Mouse (Mus musculus): ENCODE results near the gene Ccdc62. TPM values are rescaled to one million over a fixed set of nuclear protein-coding genes. Genes with fewer than 3 reads are reported as not detected.

Gene Ccdc62
- total RNA-seq, 1 experiment from 2014 or later: 5.8 TPM

DNA sequence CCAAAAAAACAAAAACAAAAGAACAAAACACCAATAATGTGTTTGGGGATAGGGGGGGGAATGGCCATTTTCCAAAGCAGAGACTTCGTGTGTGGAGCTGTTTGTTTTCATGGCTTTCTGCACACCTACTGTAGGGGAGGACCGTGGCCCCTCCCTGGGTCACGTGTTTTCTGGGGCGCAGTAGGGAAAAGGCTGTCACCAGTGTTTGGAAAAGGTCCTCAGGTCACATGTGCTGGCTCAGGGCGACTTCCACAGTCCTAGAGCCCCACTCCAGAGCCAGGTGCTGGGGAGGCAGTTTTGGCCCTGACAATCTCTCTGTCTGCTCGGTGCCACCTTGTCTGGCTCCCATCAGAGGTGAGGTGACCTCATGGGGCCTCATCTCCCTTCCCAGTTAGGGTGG, 64.9 kb downstream of the Ccdc62 start:
- ATAC-seq (ENCODE audit: extremely low read depth, insufficient number of reproducible peaks, low FRiP score, poor library complexity, severe bottlenecking): no peak

DNA sequence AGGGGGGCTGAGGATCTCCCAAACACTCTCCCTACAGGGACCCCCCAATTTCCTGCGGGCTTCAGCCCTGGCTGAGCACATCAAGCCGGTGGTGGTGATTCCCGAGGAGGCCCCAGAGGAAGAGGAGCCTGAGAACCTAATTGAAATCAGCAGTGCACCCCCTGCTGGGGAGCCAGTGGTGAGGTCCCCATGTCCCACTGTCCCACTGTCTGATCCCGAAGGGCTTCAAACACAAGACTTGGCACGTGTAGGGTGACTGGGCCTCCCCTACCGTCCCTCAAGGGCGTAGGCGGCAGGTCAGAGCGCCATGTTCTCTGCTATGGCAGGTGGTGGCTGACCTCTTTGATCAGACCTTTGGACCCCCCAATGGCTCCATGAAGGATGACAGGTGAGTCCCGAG, 65.7 kb downstream of the Ccdc62 start:
- no peak for ATAC-seq (ENCODE audit: extremely low read depth, insufficient number of reproducible peaks, low FRiP score, poor library complexity, severe bottlenecking)

- no peak for ATAC-seq (ENCODE audit: extremely low read depth, insufficient number of reproducible peaks, low FRiP score, poor library complexity, severe bottlenecking)
Measured at GRCm38 (mm10) chr5:123996695-123997094, 66.2 kb downstream of the Ccdc62 start.

DNA sequence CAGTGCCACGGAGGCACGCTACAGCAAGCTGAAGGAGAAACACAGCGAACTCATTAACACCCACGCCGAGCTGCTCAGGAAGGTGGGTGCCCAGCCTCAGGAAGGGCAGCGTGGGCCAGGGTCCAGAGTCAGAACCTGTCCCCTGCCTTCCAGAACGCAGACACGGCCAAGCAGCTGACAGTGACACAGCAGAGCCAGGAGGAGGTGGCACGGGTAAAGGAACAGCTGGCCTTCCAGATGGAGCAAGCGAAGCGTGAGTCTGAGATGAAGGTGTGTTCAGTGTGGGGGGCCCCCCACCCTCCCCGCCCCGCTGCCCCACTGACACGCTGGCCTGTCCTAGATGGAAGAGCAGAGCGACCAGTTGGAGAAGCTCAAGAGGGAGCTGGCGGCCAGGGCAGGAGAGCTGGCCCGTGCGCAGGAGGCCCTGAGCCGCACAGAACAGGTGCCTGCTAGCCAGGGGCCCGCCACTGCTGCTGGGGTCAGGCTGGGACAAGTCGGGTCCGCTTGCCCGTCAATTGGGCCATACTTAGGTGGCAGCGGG, 66.8 kb downstream of the Ccdc62 start:
- no peak for ATAC-seq (ENCODE audit: extremely low read depth, insufficient number of reproducible peaks, low FRiP score, poor library complexity, severe bottlenecking)

DNA sequence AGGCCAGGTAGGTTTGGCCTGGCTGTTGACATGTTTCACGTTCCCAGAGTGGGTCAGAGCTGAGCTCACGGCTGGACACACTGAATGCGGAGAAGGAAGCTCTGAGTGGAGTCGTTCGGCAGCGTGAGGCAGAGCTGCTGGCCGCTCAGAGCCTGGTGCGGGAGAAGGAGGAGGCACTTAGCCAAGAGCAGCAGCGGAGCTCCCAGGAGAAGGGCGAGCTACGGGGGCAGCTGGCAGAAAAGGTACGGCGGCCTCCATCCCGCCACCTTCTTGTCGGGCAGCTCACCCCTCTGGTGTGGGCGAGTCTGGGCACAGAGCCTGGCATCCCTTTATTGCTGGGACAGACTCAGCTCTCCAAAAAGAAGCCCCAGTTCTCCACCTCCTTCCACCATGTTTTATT, 67.3 kb downstream of the Ccdc62 start:
- ATAC-seq (ENCODE audit: extremely low read depth, insufficient number of reproducible peaks, low FRiP score, poor library complexity, severe bottlenecking): no peak

GRCm38 (mm10) chr5:123998370-123998769, 67.9 kb downstream of the Ccdc62 start:
- ATAC-seq (ENCODE audit: extremely low read depth, insufficient number of reproducible peaks, low FRiP score, poor library complexity, severe bottlenecking): no peak

- peak; percentile 52; the same call in 1 of the 2 replicates for ATAC-seq (ENCODE audit: extremely low read depth, insufficient number of reproducible peaks, low FRiP score, poor library complexity, severe bottlenecking)
Measured at GRCm38 (mm10) chr5:124000824-124001223, 70.3 kb downstream of the Ccdc62 start.

- no peak for ATAC-seq (ENCODE audit: extremely low read depth, insufficient number of reproducible peaks, low FRiP score, poor library complexity, severe bottlenecking)
Measured at GRCm38 (mm10) chr5:124001274-124001673, 70.8 kb downstream of the Ccdc62 start.

- no peak for ATAC-seq (ENCODE audit: extremely low read depth, insufficient number of reproducible peaks, low FRiP score, poor library complexity, severe bottlenecking)
Measured at GRCm38 (mm10) chr5:124002876-124003275, 72.4 kb downstream of the Ccdc62 start.

GRCm38 (mm10) chr5:124003375-124003774, 72.9 kb downstream of the Ccdc62 start:
- ATAC-seq (ENCODE audit: extremely low read depth, insufficient number of reproducible peaks, low FRiP score, poor library complexity, severe bottlenecking): no peak

DNA sequence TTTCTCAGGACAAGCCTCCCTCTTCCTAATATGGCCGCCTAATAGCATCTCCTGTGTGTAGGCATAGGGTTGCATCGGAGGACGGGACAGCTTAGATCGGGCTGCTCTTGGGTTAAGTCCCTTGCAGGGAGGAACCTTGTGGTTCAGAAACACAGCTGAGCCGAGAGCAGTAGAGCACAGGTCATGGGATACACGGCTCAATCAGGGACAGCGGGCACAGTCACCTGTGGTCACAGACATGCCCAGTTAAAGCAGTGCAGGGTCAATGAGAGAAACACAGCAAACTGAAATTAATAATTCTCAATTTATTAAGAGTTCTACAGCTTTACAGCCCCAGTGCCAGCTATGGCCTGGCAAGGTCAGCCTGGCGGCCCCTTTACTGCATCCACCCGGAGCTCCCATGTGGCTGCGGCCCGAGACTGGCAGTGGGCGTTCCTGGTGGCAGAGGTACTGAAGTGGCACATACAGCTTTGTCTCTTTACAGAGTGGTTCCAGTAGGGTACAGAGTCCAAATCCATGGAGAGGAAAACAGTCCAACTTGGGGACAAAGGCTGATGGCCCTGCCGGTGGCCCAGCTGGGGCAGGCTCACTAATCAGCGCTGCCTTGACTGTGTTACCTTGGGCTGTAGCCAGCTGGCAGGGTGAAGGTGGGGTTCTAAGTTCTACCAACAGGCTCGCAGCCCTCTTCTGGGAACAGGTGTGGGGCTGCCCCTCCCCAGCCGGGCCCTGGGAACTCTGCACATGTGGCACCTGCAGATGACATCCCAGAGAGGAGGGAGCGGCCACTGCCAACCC, 74.1 kb downstream of the Ccdc62 start:
- no peak for ATAC-seq (ENCODE audit: extremely low read depth, insufficient number of reproducible peaks, low FRiP score, poor library complexity, severe bottlenecking)

- no peak for ATAC-seq (ENCODE audit: extremely low read depth, insufficient number of reproducible peaks, low FRiP score, poor library complexity, severe bottlenecking)
Measured at GRCm38 (mm10) chr5:124005151-124005500, 74.6 kb downstream of the Ccdc62 start.

DNA sequence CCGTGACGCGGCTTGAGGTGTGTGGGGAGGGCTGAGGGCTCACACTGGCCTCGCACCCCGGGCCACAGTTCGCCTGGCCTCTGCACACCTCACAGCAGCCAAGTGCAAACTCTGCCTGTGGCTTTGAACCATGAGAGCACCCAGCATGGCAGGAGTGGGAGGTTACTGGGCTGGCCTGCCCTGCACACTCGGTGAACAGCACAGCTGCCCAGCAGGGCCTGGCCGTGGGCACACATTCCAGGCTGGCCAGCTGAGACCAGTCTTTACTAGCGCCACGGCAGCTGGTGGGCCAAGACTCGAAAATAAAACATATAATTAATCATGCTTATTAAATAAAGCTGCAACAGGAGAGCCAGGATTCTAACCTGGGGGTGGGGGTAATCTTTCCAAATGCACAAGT, 75.1 kb downstream of the Ccdc62 start:
- ATAC-seq (ENCODE audit: extremely low read depth, insufficient number of reproducible peaks, low FRiP score, poor library complexity, severe bottlenecking): no peak

DNA sequence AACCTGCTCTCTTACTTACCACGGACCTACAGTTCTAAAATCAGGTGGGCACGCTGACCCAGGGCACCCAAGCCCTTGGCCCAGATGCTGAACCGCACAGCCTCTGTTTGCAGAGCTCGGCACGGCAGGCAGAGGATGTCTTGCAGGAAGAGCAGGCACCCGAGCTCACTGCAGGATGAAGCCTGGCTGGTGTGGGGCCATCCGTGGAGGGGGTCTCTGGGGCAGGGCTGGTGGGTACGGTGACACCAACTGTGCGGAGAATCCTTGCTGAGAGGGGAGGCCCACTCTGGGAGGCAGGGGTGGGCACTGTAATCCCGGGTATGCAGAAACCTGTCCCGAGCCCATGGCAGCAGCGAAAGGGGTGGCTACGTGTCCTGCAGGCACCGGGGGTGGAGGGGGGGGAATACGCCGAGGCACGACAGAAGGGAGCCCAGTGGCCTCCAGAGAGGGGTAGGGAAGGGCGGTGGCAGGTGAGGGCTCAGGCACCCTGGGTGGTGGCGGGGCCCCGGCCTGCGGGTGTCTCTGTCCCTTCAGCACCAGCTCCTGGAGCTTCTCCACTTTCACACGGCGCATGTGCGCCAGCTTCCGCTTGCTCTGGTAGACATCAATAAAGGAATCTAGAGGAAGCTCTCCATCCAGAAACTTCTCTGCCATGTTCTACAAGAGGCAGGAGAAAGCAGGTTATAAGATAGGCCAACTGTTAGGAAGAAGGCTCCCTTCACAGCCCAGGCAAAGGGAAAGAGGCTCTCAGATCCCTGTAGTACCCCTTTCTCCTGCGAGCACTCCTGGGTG, 75.8 kb downstream of the Ccdc62 start:
- ATAC-seq (ENCODE audit: extremely low read depth, insufficient number of reproducible peaks, low FRiP score, poor library complexity, severe bottlenecking): no peak

- no peak for ATAC-seq (ENCODE audit: extremely low read depth, insufficient number of reproducible peaks, low FRiP score, poor library complexity, severe bottlenecking)
Measured at GRCm38 (mm10) chr5:124006891-124007491, 76.5 kb downstream of the Ccdc62 start.

DNA sequence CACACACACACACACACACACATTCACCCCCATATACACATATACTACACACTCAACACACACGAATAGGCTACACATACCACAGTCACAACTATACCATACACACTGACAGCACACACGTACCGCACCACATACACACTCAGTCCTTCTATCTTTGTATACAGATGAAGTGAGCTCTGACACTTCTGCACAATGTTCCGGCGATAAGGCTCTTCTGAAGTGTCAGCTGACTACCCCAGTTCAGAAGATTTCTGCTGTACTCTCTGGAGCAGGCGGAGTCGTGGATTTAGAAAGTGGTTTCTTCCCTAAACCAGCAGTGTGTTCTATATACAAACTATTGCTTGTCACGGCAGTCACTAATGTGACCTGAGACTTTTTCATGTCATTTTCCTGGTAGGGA, 79.6 kb downstream of the Ccdc62 start:
- ATAC-seq (ENCODE audit: extremely low read depth, insufficient number of reproducible peaks, low FRiP score, poor library complexity, severe bottlenecking): no peak

DNA sequence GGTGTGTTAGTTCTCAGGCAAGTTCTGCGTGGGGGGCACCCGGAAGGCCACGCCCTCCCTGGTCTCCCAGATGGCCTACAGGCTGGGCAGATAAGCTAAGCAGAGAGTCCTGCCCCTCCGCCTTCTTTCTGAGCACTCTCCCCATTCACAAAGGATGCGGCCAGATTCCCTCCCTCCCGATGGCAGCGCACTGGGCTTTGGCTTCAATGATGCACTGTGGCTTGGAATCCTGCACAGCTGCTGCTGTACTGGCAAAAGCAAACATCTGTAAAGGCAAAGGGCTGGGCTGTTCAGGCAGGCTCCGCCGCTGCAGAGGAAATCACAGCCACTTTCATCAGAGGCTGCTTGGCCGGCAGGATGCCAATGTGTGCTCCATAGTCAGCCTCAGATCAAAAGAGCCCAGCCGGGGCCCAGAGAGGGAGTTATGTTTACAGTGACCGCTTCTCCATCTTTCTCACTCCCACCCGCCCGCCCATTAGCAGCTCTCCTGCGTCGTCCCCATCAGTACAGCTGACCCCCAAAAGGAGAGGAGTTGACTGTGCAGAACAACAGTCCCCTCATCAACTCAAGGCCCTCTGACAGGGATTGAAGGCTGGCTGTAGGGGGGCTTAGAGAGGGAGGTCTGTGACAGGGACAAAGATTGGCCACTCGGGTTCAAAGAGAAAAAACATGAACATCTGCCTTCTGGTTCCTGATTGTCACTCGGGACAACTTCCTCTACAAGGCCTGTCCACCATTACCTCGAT, 80.6 kb downstream of the Ccdc62 start:
- ATAC-seq (ENCODE audit: extremely low read depth, insufficient number of reproducible peaks, low FRiP score, poor library complexity, severe bottlenecking): no peak

DNA sequence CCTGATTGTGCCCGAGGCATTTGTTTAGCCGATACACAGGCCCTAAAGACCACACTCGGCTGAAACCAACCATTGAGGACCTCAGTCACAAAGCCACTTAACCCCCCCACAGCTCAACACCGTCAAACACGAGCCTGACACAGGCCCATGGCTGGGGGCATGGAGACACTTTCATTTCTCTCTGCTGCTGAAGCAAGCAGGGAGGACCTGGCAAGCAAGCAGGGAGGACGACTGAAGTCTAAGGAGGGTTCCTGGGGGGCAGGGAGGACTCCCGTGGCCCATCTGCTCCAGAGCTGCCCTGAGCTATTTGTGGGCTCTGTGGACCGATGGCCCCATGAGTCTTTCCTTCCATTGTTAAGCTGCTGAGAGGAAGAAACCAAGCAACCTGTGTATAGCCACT, 81.4 kb downstream of the Ccdc62 start:
- ATAC-seq (ENCODE audit: extremely low read depth, insufficient number of reproducible peaks, low FRiP score, poor library complexity, severe bottlenecking): no peak

DNA sequence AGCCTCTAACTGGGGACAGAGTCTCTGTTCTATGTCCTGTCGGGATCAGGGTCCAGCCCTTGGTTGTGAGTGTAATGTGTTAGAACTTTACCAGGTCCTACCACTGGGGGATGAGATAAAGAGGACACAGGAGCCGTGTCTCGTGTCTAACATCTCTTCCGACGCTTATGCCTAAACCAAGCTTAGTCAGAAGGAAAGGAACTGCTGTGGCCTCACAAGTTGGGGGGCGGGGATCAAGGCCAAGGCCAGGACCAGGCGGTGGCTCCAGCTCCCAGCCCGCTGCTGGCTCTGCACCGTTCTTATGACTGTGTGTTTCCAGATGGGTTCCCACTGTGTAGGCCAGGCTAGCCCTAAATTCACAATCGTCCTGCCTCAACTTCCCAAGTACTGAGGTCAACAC, 82.4 kb downstream of the Ccdc62 start:
- ATAC-seq (ENCODE audit: extremely low read depth, insufficient number of reproducible peaks, low FRiP score, poor library complexity, severe bottlenecking): no peak

Measured in neutrophil, adult 5-6 weeks (primary cell).